Mouse (Mus musculus): ENCODE measurements around the gene Wsb2.

- TF ChIP-seq CTCF (IDR thresholded peaks at IDR 0.05; ENCODE audit: low read depth) (no peak), EP300 (IDR thresholded peaks at IDR 0.05; ENCODE audit: low read depth) (no peak)
Observed at GRCm38 (mm10) chr5:117395834-117396233, 38.7 kb downstream of the Wsb2 start.
